Mouse (Mus musculus) lung, adult 2 months (tissue): ENCODE results near the gene B3gnt5. TPM values are rescaled to one million over a fixed set of nuclear protein-coding genes. Genes with fewer than 3 reads are reported as not detected.
A peak's percentile ranks its signal among the peaks of the same experiment; 100 is the strongest.
"Not testable (repeated sequence)": the region's sequence is repeated elsewhere in the genome, so short reads cannot be mapped to it uniquely, and the experiment has no call there.

Source experiments
- DNase-seq: peaks from one replicate; pipeline ENCODE4 v3.0.0; 2022
- H3K4me1 ChIP-seq: fragments of 200-500 bp; 2 replicates; pipeline ENCODE4 v1.6.1; 2011; ENCODE audit warnings: low read length; ENCODE audit not compliant: control insufficient read depth, insufficient read depth
- H3K4me3 ChIP-seq: fragments of 200-500 bp; replicated peaks from 2 replicates; pipeline ENCODE3; 2011; ENCODE audit warnings: low read depth, mild to moderate bottlenecking, control low read depth, low read length; ENCODE audit errors: extremely low read depth
- CTCF ChIP-seq: fragments of 200-500 bp; IDR thresholded peaks from 2 replicates; pipeline ENCODE4 v1.5.1; 2011; ENCODE audit warnings: mild to moderate bottlenecking, low read length, control low read depth; ENCODE audit not compliant: insufficient read depth
- POLR2A ChIP-seq: fragments of 200-500 bp; IDR thresholded peaks from 2 replicates; pipeline ENCODE4 v1.6.1; 2011; ENCODE audit warnings: low read depth, mild to moderate bottlenecking, control low read depth, low read length, borderline replicate concordance; ENCODE audit errors: extremely low read depth
- WGBS: fragments of 180-500 bp; shearing (Covaris S2); methylation state at CpG from one replicate; pipeline ENCODE4 v1.1.7; 2018; 5-methylcytosine and 5-hydroxymethylcytosine counted together
- polyA plus RNA-seq: library from polyadenylated mRNA; depleted of rRNA; stranded (reverse); fragments of >200 nt; gene quantifications from 2 replicates; pipeline ENCODE4 v1.2.3, GENCODE M21; 2012; rRNA removed

The B3gnt5 gene
- 1.0 and 1.5 TPM in 2 replicates for polyA plus RNA-seq

DNA sequence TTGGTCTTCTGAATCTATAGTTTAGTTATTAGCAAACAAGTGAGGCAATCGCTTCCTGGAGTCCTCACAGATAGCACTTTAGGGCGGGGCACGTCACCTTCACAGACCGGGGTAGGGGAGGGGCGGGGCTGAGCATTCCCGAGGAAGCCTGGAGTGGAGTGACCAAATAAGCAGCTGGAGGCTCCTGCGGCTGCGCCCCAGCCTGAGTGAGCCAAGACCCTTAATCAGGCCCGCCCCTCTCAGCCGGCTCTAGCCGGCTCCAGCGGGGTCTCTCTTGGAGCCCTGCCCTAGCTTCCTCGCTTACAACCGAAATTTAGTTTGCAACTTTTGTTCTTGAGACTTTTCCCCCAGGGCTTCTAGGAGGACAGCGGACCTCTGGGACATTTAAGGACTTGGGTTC, at the start of gene B3gnt5:
TSS of gene B3gnt5 (plus strand) at position 135 of the 400 bp plus-strand sequence.
- WGBS: under 1% methylated on average over 15 of the region's 15 CpGs
- peak; percentile 54 for DNase-seq
- H3K4me3 ChIP-seq: peak within 1 kb of the TSS; percentile 66
- no peaks in the 10 kb centered on the region; the same call in 1 of the 2 replicates for H3K4me1 ChIP-seq
- TF ChIP-seq CTCF (no peak), POLR2A (no peak)

DNA sequence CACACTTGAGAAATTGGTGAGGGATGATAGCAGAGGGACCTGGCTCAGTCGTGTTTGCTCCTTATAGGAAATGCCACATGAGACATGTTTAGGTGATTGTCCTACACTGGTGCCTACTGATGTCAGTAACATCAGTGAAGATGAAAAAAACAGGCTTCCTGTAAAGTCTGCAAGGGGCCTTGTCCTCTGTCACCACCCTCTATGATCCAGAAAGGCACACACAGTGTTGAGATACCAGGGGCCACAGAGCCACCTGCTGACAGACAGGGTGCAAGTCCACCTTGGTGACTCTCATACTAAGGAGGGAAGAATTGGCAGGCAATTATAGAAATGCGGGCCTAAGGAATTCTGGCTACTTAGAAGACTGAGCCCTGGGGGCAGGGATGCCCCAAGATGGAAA, 39.0 kb upstream of the B3gnt5 start:
- H3K4me3 ChIP-seq: no peak overlapping the region
- TF ChIP-seq POLR2A (no peak), CTCF (peak; percentile 58; the same call in 1 of the 2 replicates)
- H3K4me1 ChIP-seq: no peaks in the 10 kb centered on the region
- no peak for DNase-seq
- 31% methylated on average over 2 of the region's 2 CpGs for WGBS

DNA sequence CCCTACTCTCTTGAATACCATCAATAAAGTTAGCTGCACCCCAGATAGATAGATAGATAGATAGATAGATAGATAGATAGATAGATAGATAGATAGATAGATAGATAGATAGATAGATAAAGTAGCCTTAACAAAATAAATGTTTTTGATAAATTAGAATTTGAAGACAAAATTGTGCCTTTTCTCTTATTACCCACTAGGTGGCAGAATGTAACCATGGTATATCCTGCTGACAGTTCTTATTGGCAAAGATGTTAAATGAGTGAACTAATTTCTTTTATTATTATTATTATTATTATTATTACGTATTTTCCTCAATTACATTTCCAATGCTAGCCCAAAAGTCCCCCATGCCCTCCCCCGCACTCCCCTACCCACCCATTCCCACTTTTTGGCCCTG, 35.9 kb upstream of the B3gnt5 start:
- DNase-seq, H3K4me1 ChIP-seq, H3K4me3 ChIP-seq: not testable (repeated sequence)
- 39% methylated on average over 2 of the region's 2 CpGs for WGBS
- TF ChIP-seq CTCF: peak; percentile 20; the same call in 1 of the 2 replicates

DNA sequence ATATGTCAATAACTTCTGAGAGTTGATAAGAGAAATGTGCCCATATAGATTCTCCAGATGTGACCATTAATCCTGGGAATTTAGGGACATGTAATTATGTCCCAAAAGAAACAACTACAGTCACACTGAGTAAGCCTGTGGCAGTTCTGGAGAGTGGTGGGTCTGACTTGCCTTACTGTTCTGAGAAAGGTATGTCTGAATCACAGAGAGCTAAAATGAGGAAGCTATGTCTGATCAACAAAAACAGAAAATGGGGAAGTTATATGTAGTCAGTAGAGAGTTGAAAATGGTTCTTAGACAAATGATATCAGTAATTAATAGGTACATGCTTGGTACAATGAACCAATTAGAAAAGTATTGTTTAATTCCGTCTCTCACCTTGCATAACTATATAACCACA, 27.1 kb upstream of the B3gnt5 start:
- TF ChIP-seq CTCF: no peak
- TF ChIP-seq POLR2A: no peak
- H3K4me3 ChIP-seq: no peak overlapping the region
- DNase-seq: no peak
- H3K4me1 ChIP-seq: no peaks in the 10 kb centered on the region
- 78% methylated on average over 1 of the region's 1 CpGs for WGBS

DNA sequence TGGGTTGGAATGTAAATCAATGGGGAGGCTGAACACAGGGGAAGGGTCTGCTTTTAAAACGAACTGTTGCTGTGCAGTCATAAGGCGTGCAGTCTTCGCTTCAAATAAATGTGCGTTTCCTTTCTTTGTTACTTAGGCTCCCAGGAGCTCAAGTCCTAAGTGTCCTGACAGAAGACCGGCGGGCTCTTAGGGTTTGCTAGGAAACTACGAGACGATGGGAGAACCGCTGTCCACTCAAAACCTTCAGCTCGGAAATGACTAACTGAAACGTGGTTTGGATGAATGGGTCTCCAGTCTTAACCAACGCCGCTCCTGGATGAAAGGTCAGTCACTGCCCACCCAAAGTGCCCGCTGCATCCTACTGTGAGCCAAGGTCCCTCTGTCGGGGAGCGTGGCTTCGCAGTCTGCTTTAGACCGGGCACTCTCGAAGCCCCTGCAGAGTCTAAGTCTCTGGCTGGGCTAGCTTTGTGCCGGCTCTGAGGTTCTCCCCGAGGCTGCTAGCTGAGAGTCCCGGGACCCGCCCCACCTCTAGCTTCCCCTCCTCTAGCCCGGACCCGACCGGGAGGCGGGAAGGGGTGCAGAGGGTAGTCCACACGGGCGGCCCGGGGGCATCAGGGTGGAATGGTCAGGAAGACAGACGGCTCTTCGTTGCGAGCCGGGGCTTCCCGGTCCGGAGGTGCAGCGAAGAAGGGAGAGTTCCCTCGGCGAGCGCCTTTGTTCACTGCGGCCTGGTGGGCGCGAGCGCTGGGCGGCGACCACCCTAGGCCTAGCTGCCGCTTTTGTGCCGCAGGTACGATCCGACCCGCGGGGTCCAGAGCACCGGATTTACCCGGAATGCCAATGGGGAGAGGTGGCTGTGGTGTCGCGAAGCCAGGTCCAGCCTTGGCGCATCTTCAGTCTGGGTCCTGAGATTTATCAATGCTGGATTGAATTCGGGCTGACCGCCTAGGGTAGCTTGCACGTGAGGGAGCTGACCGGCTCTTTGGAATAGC, 793 bp downstream of the B3gnt5 start:
- H3K4me3 ChIP-seq: peak overlapping the region; percentile 66
- 1% methylated on average over 61 of the region's 61 CpGs for WGBS
- H3K4me1 ChIP-seq: no peaks in the 10 kb centered on the region; the same call in 1 of the 2 replicates
- TF ChIP-seq POLR2A (no peak), CTCF (no peak)
- peak; percentile 34 for DNase-seq

DNA sequence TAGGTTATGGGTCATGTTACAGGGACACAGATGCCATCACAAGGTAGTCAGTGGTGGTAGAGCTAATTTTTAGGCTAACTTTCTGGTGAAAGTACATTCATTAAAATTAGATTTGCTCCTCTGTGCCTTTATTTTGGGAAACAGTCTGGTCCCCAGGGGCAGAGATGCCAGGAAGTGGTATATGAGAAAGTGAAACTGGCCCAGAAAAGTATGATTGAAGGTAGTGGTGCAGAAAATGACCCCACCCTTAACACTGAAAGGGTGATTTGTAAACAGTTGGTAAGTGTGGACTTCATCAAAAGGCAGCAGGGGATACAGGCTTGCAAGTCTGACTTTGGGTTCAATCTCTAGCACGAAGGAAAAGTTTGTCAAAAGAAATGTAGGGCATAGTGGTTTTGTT, 1.7 kb downstream of the B3gnt5 start:
- 66% methylated on average over 1 of the region's 1 CpGs for whole genome bisulfite sequencing
- DNase-seq: no peak
- TF ChIP-seq POLR2A (no peak), CTCF (no peak)
- Histone ChIP-seq H3K4me1 (no peaks in the 10 kb centered on the region; the same call in 1 of the 2 replicates), H3K4me3 (peak overlapping the region; percentile 66)

DNA sequence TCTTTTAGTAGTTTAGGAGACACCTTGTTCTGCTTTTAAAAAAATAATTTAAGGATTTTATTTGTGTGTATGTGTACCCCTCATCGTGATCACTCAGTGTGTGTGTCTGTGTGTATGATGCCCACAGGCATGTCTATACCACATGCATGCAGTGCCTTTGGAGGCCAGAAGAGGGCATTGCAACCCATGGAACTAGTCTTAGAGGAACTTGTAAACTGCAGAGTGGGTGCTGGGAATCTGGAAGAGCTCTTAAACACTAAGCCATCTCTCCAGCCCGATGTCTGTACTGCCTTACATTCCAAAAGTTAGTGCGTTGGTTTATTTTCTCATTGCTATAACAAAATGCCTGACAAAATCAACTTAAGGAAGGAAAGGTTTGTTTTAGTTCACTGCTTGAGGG, 6.1 kb downstream of the B3gnt5 start:
- WGBS: 98% methylated on average over 3 of the region's 3 CpGs
- no peak for DNase-seq
- no peaks in the 10 kb centered on the region; the same call in 1 of the 2 replicates for H3K4me1 ChIP-seq
- TF ChIP-seq CTCF (no peak), POLR2A (no peak)
- no peak overlapping the region for H3K4me3 ChIP-seq

DNA sequence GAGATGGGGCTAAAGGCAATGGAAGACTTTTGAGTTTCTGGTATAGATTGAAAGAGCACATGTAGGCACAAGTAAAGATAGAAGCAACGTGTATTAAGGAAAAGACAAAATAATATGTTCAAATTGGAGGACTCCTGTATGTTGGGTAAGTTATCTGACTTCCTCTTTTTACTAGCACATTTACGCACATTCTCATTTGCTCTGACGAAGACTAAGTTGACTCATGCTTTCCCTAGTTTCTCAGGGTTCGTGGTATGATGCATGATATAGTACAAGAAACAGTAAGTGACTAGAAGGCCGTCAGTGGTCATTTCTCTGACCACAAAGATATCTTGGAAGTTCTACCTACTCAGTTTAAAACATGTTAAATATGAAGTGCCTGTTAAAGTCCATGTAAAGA, 8.0 kb downstream of the B3gnt5 start:
- 90% methylated on average over 5 of the region's 5 CpGs for WGBS
- Histone ChIP-seq H3K4me1 (no peaks in the 10 kb centered on the region), H3K4me3 (no peak overlapping the region)
- no peak for DNase-seq
- TF ChIP-seq POLR2A: no peak
- no peak for TF ChIP-seq CTCF

DNA sequence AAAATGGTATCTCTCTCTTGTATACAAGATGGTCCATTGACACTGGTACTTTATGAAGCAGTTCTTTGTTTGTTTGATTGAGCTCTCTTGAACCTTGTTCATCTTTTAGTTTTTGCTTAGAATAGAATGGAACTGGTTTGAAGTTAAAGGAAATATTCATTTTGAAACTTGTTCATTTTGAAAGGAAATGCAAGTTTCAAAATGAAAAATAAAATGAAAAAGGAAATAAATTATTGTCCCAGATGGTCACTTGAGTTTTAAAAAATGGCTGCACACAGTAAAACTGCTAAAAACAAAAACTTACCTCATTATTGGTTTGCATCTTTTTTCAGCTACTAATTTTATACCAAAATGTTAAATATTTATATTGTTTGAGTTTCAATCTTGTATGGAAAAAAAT, 12.0 kb downstream of the B3gnt5 start:
- Histone ChIP-seq H3K4me3 (no peak overlapping the region), H3K4me1 (no peaks in the 10 kb centered on the region)
- TF ChIP-seq POLR2A: no peak
- no peak for TF ChIP-seq CTCF
- DNase-seq: no peak

DNA sequence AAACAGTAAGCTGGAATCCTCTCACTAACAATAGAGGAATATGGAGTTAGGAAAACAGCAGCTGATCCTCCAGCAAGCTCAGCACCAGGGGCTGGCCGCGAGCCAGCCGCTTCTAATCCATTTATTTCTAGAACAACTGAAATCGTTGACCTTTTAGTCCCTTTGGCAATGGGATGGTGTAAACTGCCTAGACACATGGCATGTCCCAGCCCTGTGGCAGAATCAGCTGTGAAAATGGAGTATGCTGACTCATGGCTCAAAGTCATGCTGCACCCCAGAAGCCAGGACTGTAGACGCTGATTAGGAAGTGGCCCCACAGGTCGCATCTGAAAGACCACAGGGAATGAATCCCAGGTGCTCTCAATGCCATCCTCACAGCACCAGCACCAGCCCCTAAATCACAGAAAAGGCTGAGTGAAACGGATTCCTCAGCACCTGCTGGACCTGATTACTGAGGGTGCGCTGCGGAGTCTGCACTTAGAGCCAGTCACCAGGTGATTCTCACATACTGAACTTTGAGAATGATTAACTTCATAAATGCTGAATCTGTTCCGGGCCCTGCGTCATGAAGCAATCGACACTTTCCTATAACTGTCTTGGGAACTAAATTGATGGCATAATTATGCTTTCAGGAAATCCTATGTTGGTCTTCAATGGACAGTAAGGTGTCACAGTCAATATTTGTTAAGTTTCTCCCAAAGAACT, 26.5 kb downstream of the B3gnt5 start:
- DNase-seq: no peak
- TF ChIP-seq CTCF (no peak), POLR2A (no peak)
- H3K4me1 ChIP-seq: no peaks in the 10 kb centered on the region
- 63% methylated on average over 12 of the region's 12 CpGs for WGBS
- no peak overlapping the region for H3K4me3 ChIP-seq
